Mouse (Mus musculus) midbrain, embryonic 10.5 days (tissue): Measurements from ENCODE around the gene Rfx4. TPM values are rescaled to one million over a fixed set of nuclear protein-coding genes. Genes with fewer than 3 reads are reported as not detected.

Experiments
- DNase-seq: peaks from one replicate; pipeline ENCODE4 v3.0.0-alpha.2; 2017; ENCODE audit warnings: low spot score
- H3K27ac ChIP-seq: fragments of 300-500 bp; sonication (generic); replicated peaks from 2 replicates; pipeline ENCODE4 v1.5.1; 2016; ENCODE audit warnings: mild to moderate bottlenecking
- H3K27me3 ChIP-seq: fragments of 300-500 bp; sonication (generic); 2 replicates; pipeline ENCODE4 v1.6.1; 2016; ENCODE audit warnings: low read depth, mild to moderate bottlenecking; ENCODE audit not compliant: poor library complexity, severe bottlenecking
- H3K36me3 ChIP-seq: fragments of 300-500 bp; sonication (generic); 2 replicates; pipeline ENCODE4 v1.6.1; 2016; ENCODE audit warnings: mild to moderate bottlenecking, moderate library complexity
- H3K4me1 ChIP-seq: fragments of 300-500 bp; sonication (generic); 2 replicates; pipeline ENCODE4 v1.6.1; 2016
- H3K4me3 ChIP-seq: fragments of 300-500 bp; sonication (generic); 2 replicates; pipeline ENCODE4 v1.5.1; 2016; ENCODE audit warnings: mild to moderate bottlenecking, moderate library complexity
- H3K9me3 ChIP-seq: fragments of 300-500 bp; sonication (generic); replicated peaks from 2 replicates; pipeline ENCODE4 v1.6.1; 2016; ENCODE audit warnings: mild to moderate bottlenecking
- WGBS: fragments of 180-500 bp; shearing (Covaris S2); methylation state at CpG from one replicate; pipeline ENCODE4 v1.1.7; 2016; 5-methylcytosine and 5-hydroxymethylcytosine counted together
- polyA plus RNA-seq: library from polyadenylated mRNA; unstranded; fragments of >200 nt; fragmentation: Nextera tagmentation; extraction: Ambion mirVana; gene quantifications from 2 replicates; pipeline ENCODE4 v1.2.1, GENCODE M21; 2016

Gene Rfx4
- polyA plus RNA-seq, 1 experiment from 2014 or later = 61.8 TPM

DNA sequence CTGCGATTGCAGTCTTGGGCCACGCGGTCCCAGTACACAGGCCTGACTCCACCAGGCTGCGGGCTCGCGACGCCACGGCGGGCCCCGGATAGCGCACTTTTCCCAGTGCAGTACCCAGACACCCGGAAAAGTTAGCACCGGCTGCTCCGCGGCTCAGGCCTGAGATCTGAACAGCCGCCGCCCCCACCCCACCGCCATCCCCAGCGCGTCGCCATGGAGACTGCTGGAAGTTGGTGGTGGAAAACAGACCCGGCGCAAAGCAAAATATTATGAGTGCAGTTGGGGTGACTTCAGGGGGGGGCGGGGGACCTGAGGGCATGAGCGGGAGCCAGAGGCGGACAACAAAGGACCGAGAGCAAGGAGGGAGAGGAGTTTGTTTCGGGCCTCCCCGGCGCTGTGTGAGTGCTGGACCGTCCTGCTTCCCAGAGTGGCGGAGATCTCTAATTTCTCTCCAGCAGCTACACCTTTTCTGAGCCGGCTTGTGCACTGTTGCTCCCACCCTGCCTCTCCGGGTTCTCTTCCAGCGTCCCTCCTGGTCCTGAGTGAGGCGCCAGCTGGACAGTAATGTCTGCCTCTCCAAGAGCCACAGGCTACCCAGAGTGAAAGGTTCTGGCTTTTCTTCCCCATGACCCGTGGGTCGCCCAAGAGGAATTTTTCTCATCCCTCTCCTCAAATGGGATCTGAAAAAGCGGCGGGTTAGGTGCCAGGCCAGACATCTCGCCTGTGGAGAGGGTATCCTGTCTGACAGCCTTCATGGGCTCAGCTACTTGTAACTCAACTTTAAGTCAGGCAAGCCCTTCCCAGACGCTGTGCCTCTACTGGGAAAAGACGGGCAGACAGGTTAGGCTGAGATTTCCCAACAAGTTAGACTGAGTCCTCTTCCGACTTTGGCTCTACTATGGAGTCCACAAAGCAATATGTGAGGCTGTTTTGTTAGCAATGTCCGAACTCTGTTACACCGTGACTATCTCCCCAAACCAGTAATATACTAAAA, 4.6 kb downstream of the Rfx4 start:
- peaks cover 81% of the 10 kb centered on the region for H3K4me1 ChIP-seq
- 5% methylated on average over 45 of the region's 46 CpGs for WGBS
- no peaks in the 10 kb centered on the region for H3K9me3 ChIP-seq
- peak; percentile 85 for DNase-seq
- peaks cover 56% of the 10 kb centered on the region for H3K27me3 ChIP-seq
- H3K36me3 ChIP-seq = peaks cover 51% of the 10 kb centered on the region
- H3K27ac ChIP-seq = peak overlapping the region; percentile 97
- peak overlapping the region; percentile 85 for H3K4me3 ChIP-seq

DNA sequence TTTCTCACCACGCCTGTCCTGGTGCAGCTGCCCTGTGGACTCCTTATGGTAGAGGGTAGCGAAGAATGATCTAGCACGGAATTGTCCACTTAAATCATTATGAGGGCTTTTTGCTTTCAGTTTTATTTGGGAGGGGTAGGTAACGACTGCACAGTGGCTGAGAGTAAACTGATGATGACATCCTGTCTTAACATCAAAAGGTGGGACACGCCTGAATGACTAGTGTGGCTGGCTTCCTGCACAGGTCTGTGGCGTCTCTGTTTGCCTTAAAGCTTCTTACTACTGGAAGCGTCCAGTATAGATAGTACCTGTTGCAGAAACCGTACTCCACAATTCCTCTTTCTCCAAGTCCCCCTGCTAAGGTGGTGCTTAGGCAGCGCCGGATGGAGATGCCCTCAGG, 12.9 kb downstream of the Rfx4 start:
- Histone ChIP-seq H3K9me3 (no peaks in the 10 kb centered on the region), H3K27ac (no peak overlapping the region), H3K27me3 (no peaks in the 10 kb centered on the region; the same call in 1 of the 2 replicates), H3K36me3 (peaks cover 90% of the 10 kb centered on the region), H3K4me1 (peaks cover 34% of the 10 kb centered on the region), H3K4me3 (no peak overlapping the region)
- no peak for DNase-seq
- WGBS = 91% methylated on average over 10 of the region's 10 CpGs

DNA sequence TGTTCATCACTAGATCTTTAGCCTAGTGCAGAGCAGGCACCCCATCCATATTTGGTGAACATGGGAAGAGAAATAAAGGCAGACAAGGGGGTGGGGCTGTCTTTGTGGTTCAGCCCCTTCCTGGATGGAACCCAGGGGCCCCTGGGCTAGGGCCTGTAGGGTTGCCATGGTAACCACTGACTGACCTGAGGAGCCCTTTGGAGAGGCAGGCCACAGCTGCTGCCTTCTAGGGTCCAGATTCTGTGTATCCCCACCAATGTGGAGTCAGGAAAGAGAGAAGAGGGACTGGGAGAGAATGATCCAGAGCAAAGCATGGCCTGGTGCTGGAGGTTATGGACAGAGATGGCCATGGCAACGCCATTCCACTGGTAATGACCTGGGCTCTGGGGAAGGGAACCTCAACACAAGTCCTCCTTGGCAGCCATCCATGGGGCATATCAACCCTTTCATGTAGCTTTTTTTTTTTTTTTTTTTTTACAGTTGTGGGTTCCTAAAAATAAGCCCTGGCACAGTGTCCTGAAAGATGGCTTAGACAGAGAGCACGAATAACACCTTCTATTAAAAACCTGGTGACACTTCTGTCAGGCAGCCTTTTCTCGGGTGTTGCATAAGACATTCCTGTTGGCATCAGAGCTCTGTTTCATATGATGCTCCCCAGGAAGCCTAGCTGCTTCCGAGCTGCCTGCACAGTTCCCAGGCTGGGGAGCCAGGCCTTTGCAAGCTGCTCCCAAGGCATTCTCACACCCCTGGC, 16.7 kb downstream of the Rfx4 start:
- Histone ChIP-seq H3K4me1 (peaks cover 30% of the 10 kb centered on the region), H3K9me3 (no peaks in the 10 kb centered on the region), H3K4me3 (no peak overlapping the region), H3K27me3 (no peaks in the 10 kb centered on the region), H3K27ac (peak overlapping the region; percentile 10; the same call in 1 of the 2 replicates), H3K36me3 (peaks cover 98% of the 10 kb centered on the region)
- WGBS = 89% methylated on average over 4 of the region's 4 CpGs
- peak; percentile 38 for DNase-seq

DNA sequence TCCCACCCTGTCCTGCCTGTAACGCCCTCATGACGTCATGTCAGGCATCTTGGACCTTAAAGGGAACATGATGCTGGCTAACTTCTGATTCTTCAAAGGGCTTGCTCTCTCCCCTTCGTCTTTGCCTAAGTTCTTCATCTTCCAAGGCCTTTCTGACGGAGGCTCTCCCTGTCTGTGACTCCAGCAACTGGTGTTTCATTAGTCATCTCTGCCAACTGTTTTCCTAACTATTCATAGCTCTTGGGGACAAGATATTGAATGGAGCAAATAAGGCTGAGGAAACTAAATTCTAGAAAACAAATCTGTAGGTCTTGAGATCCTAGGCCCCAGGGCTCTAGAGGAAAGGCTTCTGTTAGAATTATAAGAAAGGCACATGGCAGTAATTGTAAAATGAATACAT, 18.0 kb downstream of the Rfx4 start:
- WGBS = 91% methylated on average over 4 of the region's 4 CpGs
- no peak for DNase-seq
- Histone ChIP-seq H3K27ac (no peak overlapping the region), H3K27me3 (no peaks in the 10 kb centered on the region), H3K4me1 (peaks cover 27% of the 10 kb centered on the region), H3K36me3 (peaks cover 97% of the 10 kb centered on the region), H3K4me3 (no peak overlapping the region), H3K9me3 (no peaks in the 10 kb centered on the region)

DNA sequence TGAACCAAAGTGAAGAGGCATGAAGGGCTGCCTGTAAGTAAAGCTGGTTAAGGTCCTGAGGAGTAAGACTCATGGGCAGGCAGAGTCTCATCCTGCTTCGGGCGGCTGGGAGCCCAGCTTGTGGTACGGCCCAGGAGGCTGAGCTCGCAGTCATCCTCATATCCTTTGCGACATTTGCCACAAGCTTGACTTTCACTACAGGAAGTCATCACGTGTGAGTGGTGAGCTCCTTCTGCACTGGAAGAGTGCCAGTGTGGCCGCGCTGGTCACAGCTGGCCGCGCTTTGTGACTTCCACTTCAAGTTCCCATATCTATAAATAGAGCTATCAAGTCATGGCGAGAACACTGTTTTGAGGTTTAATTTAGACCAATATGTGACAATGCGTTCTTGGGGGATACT, 18.7 kb downstream of the Rfx4 start:
- Histone ChIP-seq H3K27me3 (no peaks in the 10 kb centered on the region), H3K36me3 (peaks cover 97% of the 10 kb centered on the region)
- WGBS = 94% methylated on average over 12 of the region's 12 CpGs

DNA sequence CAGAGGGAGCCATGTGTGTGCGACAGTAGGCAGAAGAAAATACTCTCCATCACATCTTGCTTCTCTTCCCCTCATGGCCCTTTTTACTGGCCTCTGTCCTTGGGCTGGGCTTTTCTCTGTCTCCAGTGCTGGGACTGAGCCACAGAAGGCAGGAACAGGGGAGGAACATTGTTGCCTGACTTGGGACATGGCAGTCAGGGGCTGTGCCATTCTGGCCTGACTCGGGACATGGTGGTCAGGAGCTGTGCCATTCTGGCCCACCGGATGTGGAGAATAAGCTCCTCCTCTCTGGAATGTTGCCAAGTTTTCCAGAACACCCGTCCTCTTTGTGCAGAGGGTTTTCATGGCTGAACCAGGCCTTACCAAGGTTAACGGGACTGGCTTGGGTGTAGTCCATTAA, 21.2 kb downstream of the Rfx4 start:
- H3K9me3 ChIP-seq = no peaks in the 10 kb centered on the region
- peaks cover 16% of the 10 kb centered on the region for H3K4me1 ChIP-seq
- DNase-seq = no peak
- H3K27ac ChIP-seq = no peak overlapping the region
- 86% methylated on average over 5 of the region's 5 CpGs for WGBS
- H3K27me3 ChIP-seq = no peaks in the 10 kb centered on the region
- no peak overlapping the region for H3K4me3 ChIP-seq
- H3K36me3 ChIP-seq = peaks cover 99% of the 10 kb centered on the region

More for the DNA sequence above, 18.7 kb downstream of the Rfx4 start:
- Histone ChIP-seq H3K27ac (no peak overlapping the region), H3K4me3 (no peak overlapping the region), H3K4me1 (peaks cover 27% of the 10 kb centered on the region), H3K9me3 (no peaks in the 10 kb centered on the region)
- no peak for DNase-seq

DNA sequence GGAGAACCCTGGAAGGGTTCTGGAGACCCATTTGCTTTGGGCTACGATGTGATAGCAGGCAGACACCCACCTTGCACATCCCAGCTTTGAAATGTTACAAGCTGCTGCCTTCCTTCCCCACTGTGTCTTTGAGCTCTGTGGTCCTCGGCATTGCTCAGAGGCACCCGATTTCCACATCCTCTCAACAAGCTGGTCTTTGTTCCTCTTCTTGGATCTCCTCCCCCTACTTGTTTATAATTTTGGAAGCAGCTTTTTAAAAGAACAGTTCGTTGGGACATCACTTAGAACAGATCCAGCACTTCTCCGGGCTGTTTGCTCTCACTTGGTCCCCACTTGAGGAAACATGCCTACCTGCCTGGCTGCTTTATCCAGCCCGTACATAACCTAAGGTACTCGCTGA, 22.1 kb downstream of the Rfx4 start:
- DNase-seq = no peak
- Histone ChIP-seq H3K27ac (no peak overlapping the region), H3K27me3 (no peaks in the 10 kb centered on the region), H3K4me3 (no peak overlapping the region), H3K4me1 (peaks cover 8% of the 10 kb centered on the region; the same call in 1 of the 2 replicates), H3K36me3 (peaks cover 98% of the 10 kb centered on the region), H3K9me3 (no peaks in the 10 kb centered on the region)
- 87% methylated on average over 7 of the region's 7 CpGs for WGBS

DNA sequence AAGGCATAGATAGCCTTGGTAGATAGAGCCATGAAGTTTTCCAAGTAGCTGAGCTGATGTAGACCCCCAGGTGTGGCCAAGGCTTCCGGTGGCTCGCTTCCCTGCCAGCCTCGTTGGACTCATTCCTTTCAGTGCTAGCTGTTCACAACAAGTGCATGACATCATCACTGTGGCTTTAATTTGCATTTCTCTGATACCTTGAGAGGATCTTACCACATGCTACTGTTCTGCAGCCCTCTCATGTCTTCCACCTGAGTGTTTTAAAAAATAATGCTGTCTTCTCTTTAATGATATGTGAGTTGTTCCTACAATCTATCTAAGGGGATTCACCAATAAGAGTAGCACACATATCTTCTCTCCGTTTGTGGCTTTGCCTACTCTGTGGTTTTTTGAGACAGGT, 25.0 kb downstream of the Rfx4 start:
- H3K9me3 ChIP-seq = no peaks in the 10 kb centered on the region
- peaks cover 85% of the 10 kb centered on the region for H3K36me3 ChIP-seq
- no peaks in the 10 kb centered on the region for H3K27me3 ChIP-seq
- H3K4me3 ChIP-seq = no peak overlapping the region
- peaks cover 12% of the 10 kb centered on the region for H3K4me1 ChIP-seq
- no peak overlapping the region for H3K27ac ChIP-seq
- no peak for DNase-seq
- 88% methylated on average over 4 of the region's 4 CpGs for WGBS

DNA sequence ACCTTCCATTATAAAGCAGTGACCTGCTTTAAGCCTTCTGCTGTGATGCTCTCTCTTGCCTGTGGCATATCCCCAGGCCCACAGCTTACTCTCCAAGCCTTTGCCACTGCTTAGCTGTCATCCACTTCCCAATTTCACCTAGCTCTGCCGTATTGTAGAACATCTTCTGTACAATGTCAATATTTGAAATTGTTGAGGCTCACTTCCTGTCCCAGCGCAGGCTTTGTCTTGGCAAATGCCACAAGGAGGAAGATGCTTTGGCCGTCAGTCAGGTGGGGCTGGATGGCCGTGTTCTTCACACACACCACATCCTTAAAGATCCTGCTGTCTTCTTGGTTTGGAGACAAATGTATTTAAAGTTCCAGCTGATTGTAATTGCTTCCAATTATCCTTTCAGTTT, 29.5 kb downstream of the Rfx4 start:
- Histone ChIP-seq H3K4me3 (no peak overlapping the region), H3K4me1 (peaks cover 21% of the 10 kb centered on the region), H3K9me3 (no peaks in the 10 kb centered on the region), H3K27ac (no peak overlapping the region), H3K27me3 (no peaks in the 10 kb centered on the region), H3K36me3 (peaks cover 81% of the 10 kb centered on the region)
- WGBS = 86% methylated on average over 4 of the region's 4 CpGs
- DNase-seq = no peak

DNA sequence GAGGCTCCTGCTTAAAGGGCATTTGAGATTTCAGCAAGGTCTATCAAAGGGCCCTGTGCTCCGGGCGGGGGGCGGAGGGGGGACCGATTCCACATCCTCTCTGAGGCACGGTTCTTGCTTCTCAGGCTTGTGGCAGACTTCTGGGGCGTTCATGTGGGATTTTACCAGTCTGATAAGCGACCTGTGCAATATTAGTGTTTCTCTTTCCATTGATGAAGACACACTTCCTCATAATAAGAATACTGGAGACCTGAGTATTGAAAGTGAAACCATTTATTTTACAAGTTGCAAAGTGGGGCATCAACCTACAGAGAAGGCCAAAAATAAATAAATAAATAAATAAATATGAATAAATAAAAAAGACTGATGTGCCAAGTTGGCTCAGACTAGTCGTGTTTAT, 34.5 kb downstream of the Rfx4 start:
- Histone ChIP-seq H3K36me3 (peaks cover 83% of the 10 kb centered on the region), H3K27me3 (no peaks in the 10 kb centered on the region), H3K27ac (no peak overlapping the region), H3K9me3 (no peaks in the 10 kb centered on the region), H3K4me1 (peaks cover 41% of the 10 kb centered on the region), H3K4me3 (no peak overlapping the region)
- DNase-seq = no peak
- WGBS = 94% methylated on average over 8 of the region's 8 CpGs

DNA sequence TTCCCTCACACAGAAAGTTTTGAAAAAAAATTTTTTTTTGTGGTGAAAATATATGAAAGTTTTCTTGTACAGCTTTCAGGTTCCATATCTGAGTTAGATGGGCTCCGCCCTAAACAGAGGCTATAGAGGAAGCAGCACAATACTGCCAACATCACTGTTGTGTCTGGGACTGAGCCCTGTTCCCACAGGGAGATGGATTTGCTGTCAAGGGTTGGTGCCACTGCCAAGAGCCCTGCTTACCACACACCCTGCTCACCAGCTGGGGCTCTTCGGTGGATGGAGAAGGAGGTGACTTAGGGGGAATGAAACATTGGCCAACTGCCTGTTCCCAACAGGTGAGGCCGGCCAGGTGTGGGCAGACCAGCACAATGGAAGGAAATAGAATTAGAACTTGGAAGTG, 35.3 kb downstream of the Rfx4 start:
- no peak for DNase-seq
- Histone ChIP-seq H3K27me3 (no peaks in the 10 kb centered on the region), H3K4me3 (no peak overlapping the region), H3K36me3 (peaks cover 76% of the 10 kb centered on the region), H3K4me1 (peaks cover 39% of the 10 kb centered on the region), H3K9me3 (no peaks in the 10 kb centered on the region), H3K27ac (no peak overlapping the region)
- 94% methylated on average over 3 of the region's 3 CpGs for WGBS

DNA sequence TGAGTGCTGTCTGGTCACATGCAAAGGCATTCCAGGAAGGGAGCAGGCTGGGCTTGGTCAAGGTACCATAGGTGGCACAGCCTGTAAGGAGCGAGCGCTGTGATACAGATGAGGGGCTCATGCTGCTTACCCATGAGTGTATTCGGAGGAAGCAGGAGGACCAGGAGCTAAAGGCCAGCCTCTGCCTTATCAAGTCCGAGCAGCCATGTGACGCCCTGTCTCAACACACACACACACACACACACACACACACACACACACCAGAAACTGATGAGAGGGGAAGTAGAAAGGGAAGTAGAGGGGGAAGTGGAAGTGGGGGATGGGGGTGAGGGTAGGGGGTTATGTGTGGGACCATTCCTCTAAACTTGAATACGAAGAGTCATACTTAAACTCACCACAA, 45.7 kb downstream of the Rfx4 start:
- DNase-seq = no peak
- peaks cover 4% of the 10 kb centered on the region for H3K4me1 ChIP-seq
- H3K9me3 ChIP-seq = no peaks in the 10 kb centered on the region
- H3K36me3 ChIP-seq = peaks cover 86% of the 10 kb centered on the region
- no peaks in the 10 kb centered on the region for H3K27me3 ChIP-seq
- no peak overlapping the region for H3K4me3 ChIP-seq
- H3K27ac ChIP-seq = no peak overlapping the region
- 90% methylated on average over 6 of the region's 6 CpGs for WGBS
